Mouse (Mus musculus): ENCODE results near the gene Inpp5a. TPM values are rescaled to one million over a fixed set of nuclear protein-coding genes. Genes with fewer than 3 reads are reported as not detected.
"Not testable (repeated sequence)": the region's sequence is repeated elsewhere in the genome, so short reads cannot be mapped to it uniquely, and the experiment has no call there.

Inpp5a gene
- polyA plus RNA-seq, 1 experiment: 27.5 TPM

DNA sequence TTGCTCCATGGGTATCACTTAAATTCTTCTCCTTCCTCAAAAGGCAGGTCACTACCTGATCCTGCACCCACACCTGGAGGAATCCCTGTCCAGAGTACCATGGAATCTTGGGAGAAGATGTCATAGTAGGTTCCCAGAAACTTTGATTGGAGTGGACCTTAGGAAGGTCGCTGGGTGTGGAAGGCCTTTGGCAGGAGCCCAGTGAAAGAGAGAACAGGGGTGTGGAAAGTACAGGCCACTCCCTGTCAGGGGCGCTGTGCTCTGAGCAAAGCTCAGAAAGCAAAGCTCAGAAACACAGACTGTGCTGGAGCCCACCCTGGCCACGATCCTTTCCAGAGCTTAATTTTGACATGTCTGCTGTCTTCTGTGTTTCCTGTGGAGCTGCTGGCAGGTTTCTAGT lies 24.5 kb downstream of the Inpp5a start:
- Histone ChIP-seq H3K4me1 (ENCODE audit: control insufficient read depth, insufficient read depth, low read length) (peaks cover 23% of the 10 kb centered on the region), H3K27ac (ENCODE audit: insufficient read depth, low read depth, low read length) (no peak overlapping the region)

GRCm38 (mm10) chr7:139415616-139416225 lies 26.8 kb downstream of the Inpp5a start:
- Histone ChIP-seq H3K4me1 (ENCODE audit: control insufficient read depth, insufficient read depth, low read length) (peaks cover 23% of the 10 kb centered on the region), H3K36me3 (ENCODE audit: control insufficient read depth, insufficient read depth, low read length) (no peaks in the 10 kb centered on the region), H3K4me3 (ENCODE audit: insufficient read depth, low read depth, low read length) (no peak overlapping the region), H3K27me3 (replicated peaks; ENCODE audit: control insufficient read depth, insufficient read depth, low read length) (no peaks in the 10 kb centered on the region), H3K27ac (ENCODE audit: insufficient read depth, low read depth, low read length) (no peak overlapping the region)
- DNase-seq: no peak
- TF ChIP-seq CTCF (conservative IDR thresholded peaks at IDR 0.05; ENCODE audit: insufficient read depth, insufficient read length, low read depth, low read length) (no peak), POLR2A (IDR thresholded peaks at IDR 0.05; ENCODE audit: low read depth, low read length) (no peak)

More for the DNA sequence above, 24.5 kb downstream of the Inpp5a start:
- TF ChIP-seq POLR2A (IDR thresholded peaks at IDR 0.05; ENCODE audit: low read depth, low read length) (no peak), CTCF (conservative IDR thresholded peaks at IDR 0.05; ENCODE audit: insufficient read depth, insufficient read length, low read depth, low read length) (no peak)
- 58% methylated on average over 3 of the region's 3 CpGs for WGBS
- H3K36me3 ChIP-seq (ENCODE audit: control insufficient read depth, insufficient read depth, low read length): no peaks in the 10 kb centered on the region
- no peak for DNase-seq
- no peaks in the 10 kb centered on the region for H3K27me3 ChIP-seq (replicated peaks; ENCODE audit: control insufficient read depth, insufficient read depth, low read length)
- H3K4me3 ChIP-seq (ENCODE audit: insufficient read depth, low read depth, low read length): no peak overlapping the region

DNA sequence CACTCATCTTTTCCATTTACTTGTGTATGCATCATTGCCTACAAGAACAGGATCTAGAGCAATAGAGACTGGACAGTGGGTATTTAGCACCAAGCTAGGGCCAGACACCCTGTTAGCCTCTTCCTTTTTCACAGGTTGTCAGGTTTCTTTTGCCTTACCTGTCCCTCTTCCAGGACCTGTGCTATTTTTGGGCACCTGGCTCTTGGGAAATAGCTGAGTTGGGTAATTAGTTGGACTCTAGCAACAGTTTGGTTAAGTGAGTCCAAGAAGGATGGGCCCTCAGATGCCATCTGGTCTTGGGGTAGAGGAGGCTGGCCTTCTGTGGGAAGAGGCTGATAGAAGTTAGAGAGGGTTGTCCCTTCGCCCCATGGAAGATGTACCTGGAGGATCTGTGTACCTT lies 29.5 kb downstream of the Inpp5a start:
- TF ChIP-seq POLR2A (IDR thresholded peaks at IDR 0.05; ENCODE audit: low read depth, low read length) (no peak), CTCF (conservative IDR thresholded peaks at IDR 0.05; ENCODE audit: insufficient read depth, insufficient read length, low read depth, low read length) (no peak)
- H3K4me1 ChIP-seq (ENCODE audit: control insufficient read depth, insufficient read depth, low read length): peaks cover 9% of the 10 kb centered on the region
- no peak overlapping the region for H3K4me3 ChIP-seq (ENCODE audit: insufficient read depth, low read depth, low read length)
- H3K36me3 ChIP-seq (ENCODE audit: control insufficient read depth, insufficient read depth, low read length): no peaks in the 10 kb centered on the region
- H3K27me3 ChIP-seq (replicated peaks; ENCODE audit: control insufficient read depth, insufficient read depth, low read length): no peaks in the 10 kb centered on the region
- DNase-seq: no peak
- 95% methylated on average over 1 of the region's 1 CpGs for WGBS
- H3K27ac ChIP-seq (ENCODE audit: insufficient read depth, low read depth, low read length): no peak overlapping the region

- no peak for DNase-seq
- no peak overlapping the region for H3K4me3 ChIP-seq (ENCODE audit: insufficient read depth, low read depth, low read length)
- no peaks in the 10 kb centered on the region for H3K36me3 ChIP-seq (ENCODE audit: control insufficient read depth, insufficient read depth, low read length)
- WGBS: 94% methylated on average over 6 of the region's 6 CpGs
- H3K4me1 ChIP-seq (ENCODE audit: control insufficient read depth, insufficient read depth, low read length): no peaks in the 10 kb centered on the region; the same call in 1 of the 2 replicates
- no peaks in the 10 kb centered on the region for H3K27me3 ChIP-seq (replicated peaks; ENCODE audit: control insufficient read depth, insufficient read depth, low read length)
- no peak overlapping the region for H3K27ac ChIP-seq (ENCODE audit: insufficient read depth, low read depth, low read length)
- TF ChIP-seq POLR2A (IDR thresholded peaks at IDR 0.05; ENCODE audit: low read depth, low read length) (no peak), CTCF (conservative IDR thresholded peaks at IDR 0.05; ENCODE audit: insufficient read depth, insufficient read length, low read depth, low read length) (no peak)
These were observed 33.9 kb downstream of the Inpp5a start for GRCm38 (mm10) chr7:139422827-139423226.

DNA sequence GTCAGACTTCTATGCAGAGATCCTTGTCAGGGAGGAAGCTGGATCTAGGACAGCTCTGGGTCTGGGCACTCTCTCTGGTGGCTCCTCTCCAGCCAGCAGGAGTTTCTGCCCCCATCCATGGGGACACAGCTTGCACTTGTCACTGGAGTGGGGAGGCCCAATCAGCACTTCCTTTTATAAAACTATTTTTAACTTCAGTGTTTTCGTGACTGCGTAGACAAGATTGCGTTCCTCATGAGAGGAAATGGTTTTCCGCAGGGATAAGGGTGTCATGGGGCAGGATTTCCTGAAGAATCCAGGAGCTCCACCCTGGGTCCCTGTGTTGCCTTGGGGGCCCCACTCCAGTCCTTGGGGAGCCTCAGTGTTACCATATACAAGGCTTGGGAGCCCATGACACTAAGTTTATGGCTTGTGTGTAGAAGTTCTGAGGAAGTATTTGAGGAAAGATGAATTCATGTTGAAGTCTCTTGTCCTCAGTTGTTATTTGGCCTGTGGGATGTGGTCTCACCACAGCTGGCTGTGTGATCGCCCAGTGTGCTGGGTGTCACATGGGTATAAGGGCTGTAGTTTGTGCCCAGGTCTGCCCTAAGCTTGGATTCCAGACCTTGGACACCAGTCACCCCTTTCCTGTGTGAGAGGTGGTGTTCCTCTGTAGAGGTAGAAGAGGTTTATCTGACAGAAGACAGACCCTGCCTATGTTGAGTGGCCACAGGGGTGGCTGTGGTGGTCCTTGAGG lies 45.4 kb downstream of the Inpp5a start:
- H3K4me1 ChIP-seq (ENCODE audit: control insufficient read depth, insufficient read depth, low read length): peaks cover 20% of the 10 kb centered on the region; the same call in 1 of the 2 replicates
- no peaks in the 10 kb centered on the region for H3K27me3 ChIP-seq (replicated peaks; ENCODE audit: control insufficient read depth, insufficient read depth, low read length)
- peak overlapping the region; percentile 90 for H3K27ac ChIP-seq (ENCODE audit: insufficient read depth, low read depth, low read length)
- DNase-seq: peak; percentile 88
- no peak overlapping the region for H3K4me3 ChIP-seq (ENCODE audit: insufficient read depth, low read depth, low read length)
- TF ChIP-seq CTCF (conservative IDR thresholded peaks at IDR 0.05; ENCODE audit: insufficient read depth, insufficient read length, low read depth, low read length): no peak
- TF ChIP-seq POLR2A (IDR thresholded peaks at IDR 0.05; ENCODE audit: low read depth, low read length): no peak
- H3K36me3 ChIP-seq (ENCODE audit: control insufficient read depth, insufficient read depth, low read length): no peaks in the 10 kb centered on the region
- 66% methylated on average over 5 of the region's 5 CpGs for WGBS

- H3K27me3 ChIP-seq (replicated peaks; ENCODE audit: control insufficient read depth, insufficient read depth, low read length); DNase-seq; H3K4me3 ChIP-seq (ENCODE audit: insufficient read depth, low read depth, low read length); H3K36me3 ChIP-seq (ENCODE audit: control insufficient read depth, insufficient read depth, low read length); H3K27ac ChIP-seq (ENCODE audit: insufficient read depth, low read depth, low read length): not testable (repeated sequence)
- H3K4me1 ChIP-seq (ENCODE audit: control insufficient read depth, insufficient read depth, low read length): peaks cover 20% of the 10 kb centered on the region; the same call in 1 of the 2 replicates
- WGBS: 39% methylated on average over 2 of the region's 2 CpGs
These were observed 46.0 kb downstream of the Inpp5a start for GRCm38 (mm10) chr7:139434931-139435330.

GRCm38 (mm10) chr7:139435749-139436148 lies 46.8 kb downstream of the Inpp5a start:
- no peak for TF ChIP-seq POLR2A (IDR thresholded peaks at IDR 0.05; ENCODE audit: low read depth, low read length)
- TF ChIP-seq CTCF (conservative IDR thresholded peaks at IDR 0.05; ENCODE audit: insufficient read depth, insufficient read length, low read depth, low read length): no peak
- Histone ChIP-seq H3K36me3 (ENCODE audit: control insufficient read depth, insufficient read depth, low read length) (no peaks in the 10 kb centered on the region), H3K27ac (ENCODE audit: insufficient read depth, low read depth, low read length) (no peak overlapping the region), H3K4me3 (ENCODE audit: insufficient read depth, low read depth, low read length) (no peak overlapping the region), H3K4me1 (ENCODE audit: control insufficient read depth, insufficient read depth, low read length) (peaks cover 24% of the 10 kb centered on the region; the same call in 1 of the 2 replicates), H3K27me3 (replicated peaks; ENCODE audit: control insufficient read depth, insufficient read depth, low read length) (no peaks in the 10 kb centered on the region)
- no peak for DNase-seq
